Mouse (Mus musculus) neural tube, embryonic 11.5 days (tissue): ENCODE measurements around the gene Camk2b. TPM values are rescaled to one million over a fixed set of nuclear protein-coding genes. Genes with fewer than 3 reads are reported as not detected.

ENCODE experiments used
- ATAC-seq: fragments of 200-750 bp; cut with Nextera tagmentation; 2 replicates; pipeline ENCODE4 v1.8.0; 2017; ENCODE audit warnings: moderate number of reproducible peaks, mild to moderate bottlenecking, moderate TSS enrichment, moderate library complexity; ENCODE audit not compliant: insufficient read depth, low FRiP score, low TSS enrichment
- DNase-seq: peaks from one replicate; pipeline ENCODE4 v3.0.0-alpha.2; 2015; ENCODE audit warnings: low spot score
- H3K27ac ChIP-seq: fragments of 300-500 bp; sonication (generic); 2 replicates; pipeline ENCODE4 v1.5.1; 2014; ENCODE audit warnings: low read depth, mild to moderate bottlenecking, low read length
- H3K27me3 ChIP-seq: fragments of 300-500 bp; sonication (generic); 2 replicates; pipeline ENCODE4 v1.6.1; 2014; ENCODE audit warnings: mild to moderate bottlenecking, low read length, mixed read lengths; ENCODE audit not compliant: control insufficient read depth, insufficient read depth
- H3K36me3 ChIP-seq: fragments of 300-500 bp; sonication (generic); 2 replicates; pipeline ENCODE4 v1.6.1; 2014; ENCODE audit warnings: mild to moderate bottlenecking, low read length, moderate library complexity, mixed read lengths; ENCODE audit not compliant: control insufficient read depth, insufficient read depth
- H3K4me1 ChIP-seq: fragments of 300-500 bp; sonication (generic); 2 replicates; pipeline ENCODE4 v1.6.1; 2014; ENCODE audit warnings: low read length, mixed read lengths; ENCODE audit not compliant: control insufficient read depth, insufficient read depth
- H3K4me2 ChIP-seq: fragments of 300-500 bp; sonication (generic); 2 replicates; pipeline ENCODE4 v1.6.1; 2014; ENCODE audit warnings: low read depth, mild to moderate bottlenecking, moderate library complexity
- H3K4me3 ChIP-seq: fragments of 300-500 bp; sonication (generic); 2 replicates; pipeline ENCODE4 v1.5.1; 2014; ENCODE audit warnings: low read depth, low read length
- H3K9ac ChIP-seq: fragments of 300-500 bp; sonication (generic); 2 replicates; pipeline ENCODE4 v1.6.1; 2014; ENCODE audit warnings: mild to moderate bottlenecking, low read length
- H3K9me3 ChIP-seq: fragments of 300-500 bp; sonication (generic); 2 replicates; pipeline ENCODE4 v1.6.1; 2016; ENCODE audit warnings: low read length; ENCODE audit not compliant: control insufficient read depth
- WGBS: fragments of 180-500 bp; shearing (Covaris S2); extraction: QIAGEN DNeasy Blood & Tissue Kit; methylation state at CpG from one replicate; pipeline ENCODE4 v1.1.7; 2014; 5-methylcytosine and 5-hydroxymethylcytosine counted together
- polyA plus RNA-seq: library from polyadenylated mRNA; unstranded; fragments of >200 nt; fragmentation: Nextera tagmentation; extraction: Ambion mirVana; gene quantifications from 2 replicates; pipeline ENCODE4 v1.2.1, GENCODE M21; 2014

The Camk2b gene
- polyA plus RNA-seq, 1 experiment from 2014 or later, result 6.5 TPM

- Histone ChIP-seq H3K9ac (no peak overlapping the region), H3K4me1 (0 out of 2 replicates have a peak, but pooled peaks cover 4% of the 10 kb centered on the region), H3K4me2 (no peak overlapping the region), H3K36me3 (no peaks in the 10 kb centered on the region), H3K4me3 (no peak overlapping the region), H3K9me3 (no peaks in the 10 kb centered on the region), H3K27ac (no peak overlapping the region), H3K27me3 (peaks cover 48% of the 10 kb centered on the region)
- WGBS, result 89% methylated on average over 11 of the region's 11 CpGs
- DNase-seq (no peak), ATAC-seq (no peak)
Observed at GRCm38 (mm10) chr11:6062329-6062728, 3.8 kb downstream of the Camk2b start.

DNA sequence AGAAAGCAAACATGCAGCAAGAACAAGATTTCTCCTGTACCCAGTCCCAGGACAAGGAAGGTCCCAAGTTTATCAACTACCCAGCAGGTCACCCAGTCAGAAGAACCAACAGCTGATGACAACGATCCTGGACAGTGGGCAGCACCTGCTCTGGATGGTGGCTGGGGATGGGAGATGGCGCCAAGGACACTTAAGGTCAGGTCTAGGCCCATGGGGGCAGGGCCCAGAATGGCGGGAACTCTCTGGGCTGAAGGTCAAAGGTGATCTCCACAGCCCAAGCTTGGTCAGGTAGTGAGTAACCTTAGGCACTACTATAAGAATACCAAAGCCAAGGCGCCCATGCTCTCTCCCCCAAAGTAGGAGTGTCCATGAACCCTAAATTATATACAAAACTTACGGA lies 4.3 kb downstream of the Camk2b start:
- 80% methylated on average over 5 of the region's 5 CpGs for WGBS
- no peak for DNase-seq
- Histone ChIP-seq H3K9me3 (no peaks in the 10 kb centered on the region), H3K4me1 (0 out of 2 replicates have a peak, but pooled peaks cover 4% of the 10 kb centered on the region), H3K27ac (no peak overlapping the region), H3K4me3 (no peak overlapping the region), H3K27me3 (peaks cover 44% of the 10 kb centered on the region), H3K4me2 (no peak overlapping the region), H3K9ac (no peak overlapping the region), H3K36me3 (no peaks in the 10 kb centered on the region)
- no peak for ATAC-seq

DNA sequence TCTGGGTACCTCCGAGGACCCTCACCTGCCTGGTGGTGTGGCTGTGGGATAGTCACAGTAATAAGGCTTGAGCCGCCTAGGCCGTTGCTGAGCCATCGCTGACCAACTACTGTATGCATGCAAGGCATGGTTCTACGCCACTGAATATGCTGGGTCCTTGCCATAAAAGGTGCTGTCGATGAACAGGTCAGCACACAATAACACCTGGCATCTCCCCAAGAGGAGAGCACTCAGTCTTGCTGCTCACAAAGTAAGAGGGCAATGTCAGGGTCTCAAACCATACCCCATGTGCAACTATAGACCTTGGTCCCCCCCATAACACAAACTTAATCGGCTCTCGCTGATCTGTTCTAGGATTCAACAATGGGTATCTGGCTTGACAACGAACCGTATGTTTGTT lies 7.0 kb downstream of the Camk2b start:
- DNase-seq, result no peak
- no peak overlapping the region for H3K4me3 ChIP-seq
- no peak for ATAC-seq
- H3K9me3 ChIP-seq, result no peaks in the 10 kb centered on the region
- no peak overlapping the region for H3K27ac ChIP-seq
- WGBS, result 93% methylated on average over 10 of the region's 10 CpGs
- H3K27me3 ChIP-seq, result peaks cover 17% of the 10 kb centered on the region
- no peaks in the 10 kb centered on the region for H3K4me1 ChIP-seq
- H3K4me2 ChIP-seq, result no peak overlapping the region
- H3K36me3 ChIP-seq, result no peaks in the 10 kb centered on the region
- no peak overlapping the region for H3K9ac ChIP-seq

DNA sequence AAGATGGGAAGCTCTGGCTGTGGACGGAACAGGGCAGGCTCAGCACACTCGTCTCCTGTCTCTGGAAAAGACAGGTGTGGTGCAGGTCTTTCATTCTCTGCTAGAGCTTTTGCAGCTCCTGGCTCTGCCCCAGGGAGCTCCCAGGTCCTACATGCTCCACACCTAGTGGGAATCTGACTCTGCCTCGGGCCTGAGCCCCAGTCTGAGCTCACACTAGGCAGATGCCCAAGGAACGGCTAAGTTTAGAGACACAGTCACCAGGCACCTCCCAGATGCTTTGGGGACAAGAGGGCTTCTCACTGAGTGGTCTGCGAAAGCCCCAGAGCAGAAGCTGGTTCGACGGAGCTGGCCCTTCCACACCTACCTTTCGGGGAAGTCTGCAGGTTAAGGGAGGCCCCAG lies 12.8 kb downstream of the Camk2b start:
- ATAC-seq, result no peak

GRCm38 (mm10) chr11:6050066-6050560 lies 16.0 kb downstream of the Camk2b start:
- DNase-seq (no peak), ATAC-seq (no peak)
- Histone ChIP-seq H3K27me3 (no peaks in the 10 kb centered on the region), H3K4me1 (no peaks in the 10 kb centered on the region), H3K4me2 (no peak overlapping the region), H3K36me3 (no peaks in the 10 kb centered on the region), H3K4me3 (no peak overlapping the region), H3K9ac (no peak overlapping the region), H3K27ac (no peak overlapping the region), H3K9me3 (no peaks in the 10 kb centered on the region)
- 78% methylated on average over 4 of the region's 4 CpGs for WGBS

More for the DNA sequence above, 12.8 kb downstream of the Camk2b start:
- Histone ChIP-seq H3K36me3 (no peaks in the 10 kb centered on the region), H3K4me3 (no peak overlapping the region), H3K9ac (no peak overlapping the region), H3K4me1 (no peaks in the 10 kb centered on the region), H3K9me3 (no peaks in the 10 kb centered on the region), H3K27ac (no peak overlapping the region), H3K4me2 (no peak overlapping the region), H3K27me3 (no peaks in the 10 kb centered on the region)
- no peak for DNase-seq
- 83% methylated on average over 8 of the region's 8 CpGs for WGBS

- Histone ChIP-seq H3K9me3 (no peaks in the 10 kb centered on the region), H3K4me1 (no peaks in the 10 kb centered on the region), H3K27me3 (no peaks in the 10 kb centered on the region), H3K4me3 (no peak overlapping the region), H3K36me3 (no peaks in the 10 kb centered on the region), H3K9ac (no peak overlapping the region), H3K4me2 (no peak overlapping the region), H3K27ac (no peak overlapping the region)
- 80% methylated on average over 9 of the region's 9 CpGs for WGBS
- ATAC-seq, result no peak
- no peak for DNase-seq
Observed at GRCm38 (mm10) chr11:6048208-6048607, 18.0 kb downstream of the Camk2b start.

- no peaks in the 10 kb centered on the region for H3K4me1 ChIP-seq
Observed at GRCm38 (mm10) chr11:6038929-6039328, 27.2 kb downstream of the Camk2b start.

DNA sequence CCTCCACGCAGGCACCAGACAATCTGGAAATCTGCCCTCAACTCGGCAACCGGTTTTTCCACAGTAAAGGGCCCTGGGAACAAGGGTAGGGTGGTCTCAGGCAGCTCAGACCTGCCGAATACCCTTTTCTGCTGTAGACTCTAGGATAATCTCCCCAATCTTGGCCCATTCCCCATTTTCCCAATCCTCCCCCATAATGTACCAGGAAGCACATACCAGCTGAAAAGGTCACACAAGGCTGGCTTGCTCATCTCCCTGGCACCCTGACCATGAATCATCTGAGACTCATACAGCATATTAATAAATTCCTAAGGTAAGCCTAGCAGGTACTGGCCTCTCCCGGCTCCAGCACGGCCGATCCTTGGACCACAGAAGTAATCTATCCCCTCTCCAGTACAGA lies 28.5 kb downstream of the Camk2b start:
- H3K9me3 ChIP-seq, result no peaks in the 10 kb centered on the region
- ATAC-seq (no peak), DNase-seq (no peak)
- no peak overlapping the region for H3K4me3 ChIP-seq
- no peak overlapping the region for H3K9ac ChIP-seq
- 96% methylated on average over 7 of the region's 7 CpGs for WGBS
- H3K4me2 ChIP-seq, result no peak overlapping the region
- H3K27ac ChIP-seq, result no peak overlapping the region
- H3K4me1 ChIP-seq, result no peaks in the 10 kb centered on the region
- no peaks in the 10 kb centered on the region for H3K36me3 ChIP-seq
- no peaks in the 10 kb centered on the region for H3K27me3 ChIP-seq

More at GRCm38 (mm10) chr11:6038929-6039328, 27.2 kb downstream of the Camk2b start:
- H3K9me3 ChIP-seq, result no peaks in the 10 kb centered on the region
- ATAC-seq (no peak), DNase-seq (no peak)
- no peak overlapping the region for H3K4me3 ChIP-seq
- no peak overlapping the region for H3K4me2 ChIP-seq
- no peak overlapping the region for H3K27ac ChIP-seq
- H3K27me3 ChIP-seq, result no peaks in the 10 kb centered on the region
- 51% methylated on average over 7 of the region's 7 CpGs for WGBS
- no peak overlapping the region for H3K9ac ChIP-seq
- H3K36me3 ChIP-seq, result no peaks in the 10 kb centered on the region

DNA sequence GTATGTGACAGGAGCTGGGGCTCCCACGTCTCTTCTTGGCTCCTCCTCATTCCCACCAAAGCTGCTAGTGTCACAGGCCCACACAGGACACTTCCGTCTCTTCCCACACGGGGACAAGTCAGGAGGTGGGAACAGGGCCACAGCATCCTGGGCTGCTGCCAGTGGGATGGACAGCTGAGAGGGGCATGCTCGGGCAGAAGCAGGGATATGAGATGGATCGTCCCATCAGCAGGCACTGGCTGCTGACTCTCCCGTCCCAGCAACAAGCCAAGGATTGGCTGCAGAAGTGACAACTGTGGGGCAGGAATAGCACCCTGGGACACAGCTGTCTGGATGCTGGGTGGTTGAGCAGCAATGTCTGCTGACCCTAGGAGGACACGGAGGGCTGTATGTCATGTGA lies 29.0 kb downstream of the Camk2b start:
- H3K4me1 ChIP-seq, result no peaks in the 10 kb centered on the region
- H3K27ac ChIP-seq, result no peak overlapping the region
- no peaks in the 10 kb centered on the region for H3K9me3 ChIP-seq
- H3K36me3 ChIP-seq, result no peaks in the 10 kb centered on the region
- WGBS, result 86% methylated on average over 7 of the region's 7 CpGs
- no peak overlapping the region for H3K9ac ChIP-seq
- no peak overlapping the region for H3K4me3 ChIP-seq
- DNase-seq, result no peak
- no peaks in the 10 kb centered on the region for H3K27me3 ChIP-seq
- no peak overlapping the region for H3K4me2 ChIP-seq
- no peak for ATAC-seq
